Mouse (Mus musculus): Measurements from ENCODE around the gene Efnb2.

- no peak for TF ChIP-seq CTCF (IDR thresholded peaks at IDR 0.05; ENCODE audit: insufficient read depth, low read length)
- TF ChIP-seq POLR2A (IDR thresholded peaks at IDR 0.05; ENCODE audit: borderline replicate concordance, extremely low read depth, low read depth, low read length): no peak
Measured at GRCm38 (mm10) chr8:8569280-8569679, 91.8 kb downstream of the Efnb2 start.

All from lung, adult 2 months (tissue).